Mouse (Mus musculus): Measurements from ENCODE around the gene Depdc7.

- TF ChIP-seq CTCF (IDR thresholded peaks at IDR 0.05; ENCODE audit: extremely low read depth, insufficient read depth, low read length) (no peak), POLR2A (IDR thresholded peaks at IDR 0.05; ENCODE audit: extremely low read depth, insufficient read depth, low read length) (no peak)
Observed at GRCm38 (mm10) chr2:104687261-104687660, 55.4 kb downstream of the Depdc7 start.

Measured in cortical plate, adult 2 months (tissue).